Mouse (Mus musculus) heart, postnatal 0 days (tissue): Measurements from ENCODE around the gene Chst14. TPM values are rescaled to one million over a fixed set of nuclear protein-coding genes. Genes with fewer than 3 reads are reported as not detected.

Source experiments
- ATAC-seq: fragments of 200-750 bp; cut with Nextera tagmentation; 2 replicates; pipeline ENCODE4 v1.8.0; 2017; ENCODE audit warnings: low read depth, moderate number of reproducible peaks, moderate library complexity; ENCODE audit not compliant: insufficient read depth
- DNase-seq: peaks from one replicate; pipeline ENCODE4 v3.0.0-alpha.2; 2016; ENCODE audit warnings: low spot score
- H3K27ac ChIP-seq: fragments of 300-500 bp; sonication (generic); 2 replicates; pipeline ENCODE4 v1.5.1; 2014; ENCODE audit warnings: low read depth, mild to moderate bottlenecking
- H3K27me3 ChIP-seq: fragments of 300-500 bp; sonication (generic); 2 replicates; pipeline ENCODE4 v1.6.1; 2014; ENCODE audit warnings: low read length, mixed read lengths; ENCODE audit not compliant: control insufficient read depth, insufficient read depth
- H3K36me3 ChIP-seq: fragments of 300-500 bp; sonication (generic); replicated peaks from 2 replicates; pipeline ENCODE4 v1.6.1; 2014; ENCODE audit warnings: low read length, mixed read lengths; ENCODE audit not compliant: control insufficient read depth, insufficient read depth
- H3K4me1 ChIP-seq: fragments of 300-500 bp; sonication (generic); 2 replicates; pipeline ENCODE4 v1.6.1; 2014; ENCODE audit warnings: antibody characterized with exemption; ENCODE audit not compliant: control insufficient read depth, insufficient read depth
- H3K4me2 ChIP-seq: fragments of 300-500 bp; sonication (generic); 2 replicates; pipeline ENCODE4 v1.6.1; 2014; ENCODE audit warnings: low read depth, mild to moderate bottlenecking, low read length, moderate library complexity
- H3K4me3 ChIP-seq: fragments of 300-500 bp; sonication (generic); 2 replicates; pipeline ENCODE4 v1.5.1; 2014; ENCODE audit warnings: low read depth, low read length
- H3K9ac ChIP-seq: fragments of 300-500 bp; sonication (generic); replicated peaks from 2 replicates; pipeline ENCODE4 v1.6.1; 2014; ENCODE audit warnings: low read depth, low read length, mixed read lengths
- H3K9me3 ChIP-seq: fragments of 300-500 bp; sonication (generic); replicated peaks from 2 replicates; pipeline ENCODE4 v1.6.1; 2016; ENCODE audit warnings: low read length; ENCODE audit not compliant: control insufficient read depth
- CTCF ChIP-seq: IDR thresholded peaks from 2 replicates; pipeline ENCODE4 v1.5.1; 2016; ENCODE audit warnings: antibody characterized with exemption, control low read depth, low read depth
- EP300 ChIP-seq: IDR thresholded peaks from 2 replicates; pipeline ENCODE4 v1.6.1; 2016; ENCODE audit warnings: antibody characterized with exemption, low read depth
- WGBS: fragments of 180-500 bp; shearing (Covaris S2); extraction: QIAGEN DNeasy Blood & Tissue Kit; methylation state at CpG from one replicate; pipeline ENCODE4 v1.1.7; 2014; 5-methylcytosine and 5-hydroxymethylcytosine counted together
- polyA plus RNA-seq: library from polyadenylated mRNA; unstranded; fragments of >200 nt; fragmentation: Nextera tagmentation; extraction: Ambion mirVana; gene quantifications from 2 replicates; pipeline ENCODE4 v1.2.1, GENCODE M21; 2015
- total RNA-seq: library from RNA; depleted of rRNA; stranded (reverse); fragments of >200 nt; gene quantifications from 2 replicates; pipeline ENCODE4 v1.2.3, GENCODE M21; 2014; ENCODE audit warnings: low replicate concordance

Chst14 gene
- total and polyA plus RNA-seq, 2 experiments from 2014 or later, result 10.8 to 12.8 TPM

- peak; percentile 93 for DNase-seq
- Histone ChIP-seq H3K4me1 (peaks cover 26% of the 10 kb centered on the region), H3K4me2 (peak overlapping the region; percentile 100), H3K9ac (peak overlapping the region; percentile 85), H3K9me3 (no peaks in the 10 kb centered on the region), H3K4me3 (peak overlapping the region; percentile 94), H3K36me3 (no peaks in the 10 kb centered on the region), H3K27ac (peak overlapping the region; percentile 71), H3K27me3 (peaks cover 44% of the 10 kb centered on the region)
- TF ChIP-seq CTCF (no peak), EP300 (no peak)
- peak; percentile 91 for ATAC-seq
- 0% methylated on average over 85 of the region's 120 CpGs for WGBS
Measured at GRCm38 (mm10) chr2:118901175-118902031, 24.9 kb upstream of the Chst14 start.

GRCm38 (mm10) chr2:118902051-118903025, 24.0 kb upstream of the Chst14 start:
- Histone ChIP-seq H3K9ac (peak overlapping the region; percentile 85), H3K36me3 (no peaks in the 10 kb centered on the region), H3K4me3 (peak overlapping the region; percentile 94), H3K4me1 (peaks cover 20% of the 10 kb centered on the region), H3K9me3 (no peaks in the 10 kb centered on the region), H3K27ac (peak overlapping the region; percentile 71; the same call in 1 of the 2 replicates), H3K27me3 (peaks cover 34% of the 10 kb centered on the region), H3K4me2 (peak overlapping the region; percentile 100)
- DNase-seq (peak; percentile 39), ATAC-seq (peak; percentile 22)
- TF ChIP-seq CTCF (peak; percentile 24; the same call in 1 of the 2 replicates), EP300 (no peak)
- WGBS, result under 1% methylated on average over 98 of the region's 106 CpGs

- H3K4me3 ChIP-seq, result peak overlapping the region; percentile 94; the same call in 1 of the 2 replicates
- WGBS, result 11% methylated on average over 10 of the region's 10 CpGs
- no peak overlapping the region for H3K9ac ChIP-seq
- H3K27ac ChIP-seq, result no peak overlapping the region
- H3K4me2 ChIP-seq, result peak overlapping the region; percentile 100
- ATAC-seq (no peak), DNase-seq (peak; percentile 53)
- peaks cover 24% of the 10 kb centered on the region for H3K27me3 ChIP-seq
- H3K9me3 ChIP-seq, result no peaks in the 10 kb centered on the region
- no peak for TF ChIP-seq EP300
- TF ChIP-seq CTCF, result no peak
- no peaks in the 10 kb centered on the region for H3K36me3 ChIP-seq
- peaks cover 24% of the 10 kb centered on the region for H3K4me1 ChIP-seq
Measured at GRCm38 (mm10) chr2:118903333-118903741, 23.0 kb upstream of the Chst14 start.

DNA sequence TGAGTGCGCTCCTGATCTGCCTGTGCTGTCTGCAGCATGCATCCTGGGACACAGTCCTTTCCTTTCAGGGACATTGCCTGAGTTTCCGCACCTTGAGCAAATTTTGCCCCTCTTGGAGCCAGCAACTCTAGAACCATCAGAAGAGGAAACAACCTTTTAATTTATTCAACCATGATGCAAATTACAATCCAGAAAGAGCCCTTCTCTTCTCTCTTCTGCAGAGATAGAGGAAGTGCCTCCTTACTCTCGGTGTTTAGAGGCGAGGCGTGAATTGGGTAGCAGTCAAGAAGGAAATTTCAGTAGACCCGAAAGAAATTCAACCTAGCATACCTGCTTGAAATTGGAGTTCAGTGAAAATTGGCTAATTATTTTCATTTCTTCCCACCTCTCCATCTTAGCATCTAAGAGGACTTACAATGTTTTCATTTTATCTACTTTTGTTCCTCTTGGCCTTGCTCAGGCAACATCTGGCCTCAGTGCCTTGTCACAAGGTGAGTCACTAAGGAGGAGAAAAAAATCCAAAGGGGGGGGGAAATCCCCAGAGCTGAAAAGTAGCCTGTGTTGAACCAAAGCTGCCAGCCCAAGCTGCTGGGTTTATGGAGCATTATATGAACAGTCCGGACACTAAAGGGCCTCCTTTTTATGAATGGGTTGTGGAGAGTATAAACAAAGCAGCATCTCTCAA, 20.7 kb upstream of the Chst14 start:
- H3K27ac ChIP-seq, result no peak overlapping the region
- no peak overlapping the region for H3K4me3 ChIP-seq
- peaks cover 4% of the 10 kb centered on the region for H3K27me3 ChIP-seq
- ATAC-seq (no peak), DNase-seq (no peak)
- no peaks in the 10 kb centered on the region for H3K36me3 ChIP-seq
- no peak overlapping the region for H3K9ac ChIP-seq
- H3K4me1 ChIP-seq, result peaks cover 21% of the 10 kb centered on the region
- TF ChIP-seq CTCF (no peak), EP300 (no peak)
- no peak overlapping the region for H3K4me2 ChIP-seq
- no peaks in the 10 kb centered on the region for H3K9me3 ChIP-seq
- WGBS, result 89% methylated on average over 7 of the region's 7 CpGs

DNA sequence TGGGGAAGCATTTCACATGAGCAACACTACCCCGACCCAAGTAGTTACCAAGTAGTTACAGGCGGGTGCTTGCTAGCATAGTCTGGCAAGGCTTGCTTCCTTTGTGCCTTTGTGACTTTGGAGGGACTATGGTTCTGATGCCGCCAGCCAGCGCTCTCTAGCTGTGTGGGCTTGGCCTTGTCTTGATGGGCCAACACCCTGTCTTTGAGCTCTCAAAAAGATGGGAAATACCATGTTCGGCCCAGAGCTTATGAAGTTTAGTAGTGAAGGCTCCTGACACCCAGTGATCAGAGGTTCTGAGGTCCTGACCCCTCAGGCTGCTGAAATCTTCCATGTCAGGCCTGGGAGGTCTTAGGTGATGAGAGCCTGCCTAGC, 20.2 kb upstream of the Chst14 start:
- Histone ChIP-seq H3K4me3 (no peak overlapping the region), H3K4me1 (peaks cover 16% of the 10 kb centered on the region), H3K27ac (no peak overlapping the region)

More for the DNA sequence above, 20.2 kb upstream of the Chst14 start:
- no peak for ATAC-seq
- H3K9me3 ChIP-seq, result no peaks in the 10 kb centered on the region
- H3K27me3 ChIP-seq, result no peaks in the 10 kb centered on the region
- no peaks in the 10 kb centered on the region for H3K36me3 ChIP-seq
- no peak overlapping the region for H3K4me2 ChIP-seq
- no peak overlapping the region for H3K9ac ChIP-seq
- no peak for DNase-seq
- WGBS, result 84% methylated on average over 5 of the region's 5 CpGs
- TF ChIP-seq EP300 (no peak), CTCF (no peak)
